Mouse (Mus musculus) hindbrain, embryonic 15.5 days (tissue): ENCODE data around the gene Son. TPM values are rescaled to one million over a fixed set of nuclear protein-coding genes. Genes with fewer than 3 reads are reported as not detected.
A peak's percentile ranks its signal among the peaks of the same experiment; 100 is the strongest.

Source experiments
- ATAC-seq: fragments of 200-750 bp; cut with Nextera tagmentation; 2 replicates; pipeline ENCODE4 v1.8.0; 2017; ENCODE audit warnings: low read depth, moderate number of reproducible peaks, moderate TSS enrichment; ENCODE audit not compliant: low FRiP score
- H3K27ac ChIP-seq: fragments of 300-500 bp; sonication (generic); replicated peaks from 2 replicates; pipeline ENCODE4 v1.5.1; 2015; ENCODE audit warnings: mild to moderate bottlenecking, inconsistent platforms
- H3K27me3 ChIP-seq: fragments of 300-500 bp; sonication (generic); 2 replicates; pipeline ENCODE4 v1.6.1; 2015; ENCODE audit warnings: control low read depth, inconsistent platforms
- H3K36me3 ChIP-seq: fragments of 300-500 bp; sonication (generic); 2 replicates; pipeline ENCODE4 v1.6.1; 2015; ENCODE audit warnings: control low read depth, inconsistent platforms
- H3K4me1 ChIP-seq: fragments of 300-500 bp; sonication (generic); replicated peaks from 2 replicates; pipeline ENCODE4 v1.6.1; 2015; ENCODE audit warnings: control low read depth, inconsistent platforms
- H3K4me2 ChIP-seq: fragments of 300-500 bp; sonication (generic); 2 replicates; pipeline ENCODE4 v1.6.1; 2015; ENCODE audit warnings: moderate library complexity, mild to moderate bottlenecking, inconsistent platforms
- H3K4me3 ChIP-seq: fragments of 300-500 bp; sonication (generic); 2 replicates; pipeline ENCODE4 v1.5.1; 2015; ENCODE audit warnings: mild to moderate bottlenecking, inconsistent platforms
- H3K9ac ChIP-seq: fragments of 300-500 bp; sonication (generic); 2 replicates; pipeline ENCODE4 v1.6.1; 2015; ENCODE audit warnings: inconsistent platforms
- H3K9me3 ChIP-seq: fragments of 300-500 bp; sonication (generic); 2 replicates; pipeline ENCODE4 v1.6.1; 2016; ENCODE audit warnings: control low read depth, inconsistent platforms
- WGBS: fragments of 180-500 bp; shearing (Covaris S2); methylation state at CpG from one replicate; pipeline ENCODE4 v1.1.7; 2015; 5-methylcytosine and 5-hydroxymethylcytosine counted together
- polyA plus RNA-seq: library from polyadenylated mRNA; unstranded; fragments of >200 nt; fragmentation: Nextera tagmentation; extraction: Ambion mirVana; gene quantifications from 2 replicates; pipeline ENCODE4 v1.2.1, GENCODE M21; 2015

Gene Son
- polyA plus RNA-seq, 1 experiment from 2014 or later = 110 TPM

DNA sequence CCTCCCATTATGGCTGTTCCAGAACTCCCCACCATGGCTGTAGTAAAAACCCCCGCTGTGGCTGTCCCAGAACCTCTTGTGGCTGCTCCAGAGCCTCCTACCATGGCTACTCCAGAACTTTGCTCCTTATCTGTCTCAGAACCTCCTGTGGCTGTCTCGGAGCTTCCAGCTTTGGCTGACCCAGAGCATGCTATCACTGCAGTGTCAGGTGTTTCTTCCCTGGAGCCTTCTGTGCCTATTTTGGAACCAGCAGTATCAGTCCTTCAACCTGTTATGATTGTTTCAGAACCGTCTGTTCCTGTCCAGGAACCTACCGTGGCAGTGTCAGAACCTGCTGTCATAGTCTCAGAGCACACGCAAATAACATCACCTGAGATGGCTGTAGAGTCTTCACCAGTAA is 11.2 kb downstream of the Son start:
- no peak for ATAC-seq
- Histone ChIP-seq H3K9me3 (no peaks in the 10 kb centered on the region), H3K36me3 (peaks cover 84% of the 10 kb centered on the region), H3K4me2 (no peak overlapping the region), H3K27ac (no peak overlapping the region), H3K27me3 (no peaks in the 10 kb centered on the region), H3K4me1 (peaks cover 10% of the 10 kb centered on the region; the same call in 1 of the 2 replicates), H3K9ac (no peak overlapping the region), H3K4me3 (no peak overlapping the region)
- 95% methylated on average over 5 of the region's 5 CpGs for WGBS

DNA sequence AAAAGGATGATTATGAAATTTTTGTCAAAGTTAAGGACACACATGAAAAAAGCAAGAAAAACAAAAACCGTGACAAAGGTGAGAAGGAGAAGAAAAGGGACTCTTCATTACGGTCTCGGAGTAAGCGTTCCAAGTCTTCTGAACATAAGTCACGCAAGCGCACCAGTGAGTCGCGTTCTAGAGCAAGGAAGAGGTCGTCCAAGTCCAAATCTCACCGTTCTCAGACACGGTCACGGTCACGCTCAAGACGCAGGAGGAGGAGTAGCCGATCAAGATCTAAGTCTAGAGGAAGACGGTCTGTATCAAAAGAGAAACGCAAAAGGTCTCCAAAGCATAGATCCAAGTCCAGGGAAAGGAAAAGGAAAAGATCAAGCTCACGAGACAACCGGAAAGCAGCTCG is 12.5 kb downstream of the Son start:
- Histone ChIP-seq H3K36me3 (peaks cover 89% of the 10 kb centered on the region), H3K4me2 (no peak overlapping the region), H3K9ac (no peak overlapping the region), H3K9me3 (no peaks in the 10 kb centered on the region), H3K27ac (no peak overlapping the region), H3K4me3 (no peak overlapping the region), H3K27me3 (no peaks in the 10 kb centered on the region), H3K4me1 (peaks cover 10% of the 10 kb centered on the region; the same call in 1 of the 2 replicates)
- ATAC-seq = no peak
- WGBS = 98% methylated on average over 20 of the region's 20 CpGs

DNA sequence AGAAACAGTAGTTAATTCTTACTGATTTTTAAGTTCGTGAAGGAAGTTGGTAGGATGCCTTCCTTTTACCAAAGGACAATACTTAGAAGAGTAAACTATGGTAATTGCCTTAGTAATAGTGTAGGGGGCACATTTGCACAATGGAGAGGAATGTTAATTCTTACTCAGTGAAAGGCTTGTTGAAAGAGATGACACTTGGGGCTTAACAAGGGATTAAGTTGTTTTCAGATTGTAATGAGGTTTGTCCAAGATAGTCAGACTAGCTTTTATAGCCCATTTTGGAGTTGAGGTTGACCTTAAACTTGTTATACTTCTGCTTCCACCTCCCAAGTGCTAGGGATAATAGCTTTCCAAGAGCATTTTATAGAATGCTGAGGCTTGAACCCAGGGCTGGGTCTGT is 14.1 kb downstream of the Son start:
- Histone ChIP-seq H3K9ac (no peak overlapping the region), H3K27ac (no peak overlapping the region), H3K4me3 (no peak overlapping the region), H3K27me3 (no peaks in the 10 kb centered on the region), H3K4me1 (peaks cover 10% of the 10 kb centered on the region; the same call in 1 of the 2 replicates), H3K9me3 (no peaks in the 10 kb centered on the region), H3K36me3 (peaks cover 89% of the 10 kb centered on the region), H3K4me2 (no peak overlapping the region)
- ATAC-seq = no peak
- 67% methylated on average over 1 of the region's 1 CpGs for WGBS

DNA sequence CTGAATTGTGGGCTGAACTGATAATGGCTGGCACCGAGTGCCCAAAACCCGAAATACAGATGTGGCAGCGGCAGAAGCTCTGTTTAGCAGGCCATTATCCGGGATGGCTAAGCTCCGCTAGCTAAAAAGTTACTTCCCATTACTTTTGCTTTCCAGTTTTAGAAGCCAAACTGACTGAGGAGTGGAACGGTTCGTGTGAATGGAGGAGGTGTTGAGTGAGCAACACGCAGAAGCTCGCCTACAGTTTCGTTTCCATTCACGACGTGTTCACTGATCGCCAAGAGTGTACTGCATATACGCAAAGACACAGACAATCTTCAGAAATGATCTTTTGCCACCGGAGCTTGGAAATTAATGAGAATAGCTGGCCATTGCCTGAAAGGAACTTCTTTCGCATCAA is 15.0 kb downstream of the Son start:
- no peak for ATAC-seq
- 95% methylated on average over 16 of the region's 16 CpGs for WGBS
- Histone ChIP-seq H3K27me3 (no peaks in the 10 kb centered on the region), H3K4me2 (no peak overlapping the region), H3K9ac (no peak overlapping the region), H3K36me3 (peaks cover 88% of the 10 kb centered on the region), H3K9me3 (no peaks in the 10 kb centered on the region), H3K4me3 (no peak overlapping the region), H3K4me1 (peaks cover 10% of the 10 kb centered on the region; the same call in 1 of the 2 replicates), H3K27ac (no peak overlapping the region)

DNA sequence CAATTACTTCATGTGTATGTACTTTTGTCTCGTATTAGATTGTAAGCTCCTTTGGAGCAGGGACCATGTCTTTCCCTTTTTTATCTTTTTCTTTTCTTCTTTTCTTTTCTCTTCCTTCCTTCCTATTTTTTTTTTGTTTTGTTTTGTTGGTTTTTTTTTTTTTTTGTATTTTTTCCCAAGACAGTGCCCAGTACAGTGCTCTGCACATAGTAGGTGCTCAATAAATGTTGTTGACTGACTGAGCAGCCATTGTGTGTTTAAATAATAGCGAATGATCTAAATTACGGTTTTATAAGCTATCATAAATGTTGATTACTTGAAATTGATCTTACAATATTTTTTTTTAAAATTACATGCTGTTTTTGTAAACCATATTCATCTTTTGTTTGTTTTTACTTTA is 16.5 kb downstream of the Son start:
- H3K4me3 ChIP-seq = no peak overlapping the region
- WGBS = 96% methylated on average over 3 of the region's 3 CpGs
- no peaks in the 10 kb centered on the region for H3K27me3 ChIP-seq
- peaks cover 10% of the 10 kb centered on the region; the same call in 1 of the 2 replicates for H3K4me1 ChIP-seq
- no peak overlapping the region for H3K4me2 ChIP-seq
- H3K36me3 ChIP-seq = peaks cover 83% of the 10 kb centered on the region
- H3K27ac ChIP-seq = no peak overlapping the region
- H3K9ac ChIP-seq = no peak overlapping the region
- ATAC-seq = no peak
- no peaks in the 10 kb centered on the region for H3K9me3 ChIP-seq

DNA sequence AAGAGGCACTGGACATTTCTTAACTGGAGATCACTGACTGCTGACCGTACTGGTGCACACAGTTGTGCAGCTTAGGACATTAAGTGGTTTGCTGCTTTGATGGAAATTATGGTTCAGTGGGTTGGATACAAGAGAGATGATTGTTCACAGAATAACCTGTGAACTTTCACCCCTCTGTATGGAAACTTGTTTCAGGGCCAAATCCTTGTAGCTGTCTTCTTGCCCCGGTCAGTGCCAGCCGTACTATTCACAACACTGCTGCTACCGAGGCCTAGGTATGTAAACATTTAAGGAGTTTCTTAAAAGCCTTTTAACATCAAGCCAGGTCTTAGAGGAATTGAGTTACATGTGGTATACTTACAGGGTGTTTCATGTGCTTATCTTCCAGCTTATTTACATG is 27.2 kb downstream of the Son start:
- H3K4me2 ChIP-seq = no peak overlapping the region
- no peak overlapping the region for H3K4me3 ChIP-seq
- H3K9ac ChIP-seq = no peak overlapping the region
- WGBS = 86% methylated on average over 4 of the region's 4 CpGs
- no peak for ATAC-seq
- no peaks in the 10 kb centered on the region for H3K9me3 ChIP-seq
- H3K4me1 ChIP-seq = no peaks in the 10 kb centered on the region
- peaks cover 77% of the 10 kb centered on the region for H3K36me3 ChIP-seq
- no peaks in the 10 kb centered on the region for H3K27me3 ChIP-seq
- H3K27ac ChIP-seq = no peak overlapping the region

DNA sequence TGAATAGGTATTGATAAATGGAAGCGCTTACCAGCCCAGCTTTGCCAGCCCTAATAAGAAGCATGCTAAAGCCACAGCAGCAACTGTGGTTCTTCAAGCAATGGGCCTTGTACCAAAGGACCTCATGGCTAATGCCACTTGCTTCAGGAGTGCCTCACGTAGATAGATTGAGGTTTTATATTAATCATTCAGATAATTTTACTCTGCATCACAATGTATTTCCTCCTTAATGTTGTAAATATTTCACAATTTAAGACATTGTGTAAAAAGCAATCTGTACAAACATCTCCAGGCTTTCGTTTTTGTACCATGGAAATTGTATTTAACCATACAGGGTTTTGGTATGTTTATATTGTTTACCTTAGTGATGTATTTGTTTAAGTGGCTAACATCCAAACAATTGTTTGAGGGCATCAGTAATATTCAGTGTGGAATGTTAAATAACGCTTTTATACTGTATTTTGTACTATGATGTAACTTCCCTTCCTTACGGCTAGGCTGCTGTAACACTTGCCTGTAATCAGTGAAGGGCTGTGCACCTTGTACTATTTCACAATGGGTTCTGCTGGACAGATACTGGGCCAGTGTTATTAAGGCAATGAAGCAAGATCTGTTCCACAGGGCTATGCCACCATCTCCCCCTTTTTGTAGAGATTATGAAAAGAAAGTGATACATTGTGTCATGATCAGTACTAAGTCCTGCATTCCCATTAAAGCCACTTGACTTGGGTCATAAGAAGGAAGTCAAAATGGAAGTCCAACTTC is 31.0 kb downstream of the Son start:
- ATAC-seq = no peak
- WGBS = 94% methylated on average over 5 of the region's 5 CpGs
- no peaks in the 10 kb centered on the region for H3K4me1 ChIP-seq
- H3K9ac ChIP-seq = no peak overlapping the region
- peaks cover 76% of the 10 kb centered on the region for H3K36me3 ChIP-seq
- no peak overlapping the region for H3K4me2 ChIP-seq
- H3K27me3 ChIP-seq = no peaks in the 10 kb centered on the region
- no peaks in the 10 kb centered on the region for H3K9me3 ChIP-seq
- no peak overlapping the region for H3K27ac ChIP-seq
- no peak overlapping the region for H3K4me3 ChIP-seq

DNA sequence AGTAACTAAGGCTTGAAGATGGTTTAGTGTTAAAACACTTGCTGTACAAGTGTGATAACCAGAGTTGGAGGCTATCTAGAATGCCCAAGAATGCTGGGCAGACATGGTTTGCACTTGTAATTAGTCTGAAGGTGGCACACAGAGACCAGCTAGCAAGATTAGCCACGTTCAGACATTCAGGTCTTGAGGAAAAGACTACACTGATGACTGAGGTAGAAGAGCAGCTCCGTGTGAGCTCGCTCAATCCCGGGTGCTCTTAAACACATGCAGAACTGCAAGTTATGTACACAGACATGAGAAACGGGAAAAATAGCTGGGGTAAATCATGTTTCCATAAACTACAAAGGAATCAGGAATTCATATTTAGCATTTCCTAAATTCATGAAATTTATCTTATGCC is 33.4 kb downstream of the Son start:
- 82% methylated on average over 5 of the region's 5 CpGs for WGBS

DNA sequence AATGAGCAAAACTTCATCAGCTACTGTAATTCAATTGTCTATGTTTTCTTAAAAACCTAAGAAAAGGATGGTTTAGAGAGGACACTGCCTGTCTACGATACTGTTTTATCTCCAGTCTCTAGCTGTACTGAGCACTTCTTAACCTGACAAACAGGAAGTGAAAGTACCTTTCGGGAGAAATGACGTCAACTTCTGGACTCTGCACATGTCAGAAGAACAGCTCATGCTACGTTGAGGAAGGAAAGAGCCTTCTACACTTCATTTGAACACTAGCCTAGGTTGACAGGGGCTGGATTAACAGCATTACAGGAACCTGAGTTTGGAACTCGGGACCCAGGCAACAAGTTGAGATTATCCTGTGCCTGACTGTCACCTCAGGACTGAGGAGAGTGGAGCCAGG is 38.2 kb downstream of the Son start:
- H3K4me2 ChIP-seq = no peak overlapping the region
- no peak overlapping the region for H3K27ac ChIP-seq
- peaks cover 49% of the 10 kb centered on the region for H3K36me3 ChIP-seq
- H3K4me3 ChIP-seq = no peak overlapping the region
- H3K4me1 ChIP-seq = peaks cover 22% of the 10 kb centered on the region
- H3K27me3 ChIP-seq = no peaks in the 10 kb centered on the region
- WGBS = 95% methylated on average over 5 of the region's 5 CpGs
- no peaks in the 10 kb centered on the region for H3K9me3 ChIP-seq
- ATAC-seq = no peak
- H3K9ac ChIP-seq = no peak overlapping the region

More for the DNA sequence above, 33.4 kb downstream of the Son start:
- Histone ChIP-seq H3K36me3 (peaks cover 82% of the 10 kb centered on the region), H3K4me2 (no peak overlapping the region), H3K4me3 (no peak overlapping the region), H3K4me1 (no peaks in the 10 kb centered on the region), H3K9me3 (no peaks in the 10 kb centered on the region), H3K9ac (no peak overlapping the region), H3K27me3 (no peaks in the 10 kb centered on the region), H3K27ac (no peak overlapping the region)
- ATAC-seq = no peak

DNA sequence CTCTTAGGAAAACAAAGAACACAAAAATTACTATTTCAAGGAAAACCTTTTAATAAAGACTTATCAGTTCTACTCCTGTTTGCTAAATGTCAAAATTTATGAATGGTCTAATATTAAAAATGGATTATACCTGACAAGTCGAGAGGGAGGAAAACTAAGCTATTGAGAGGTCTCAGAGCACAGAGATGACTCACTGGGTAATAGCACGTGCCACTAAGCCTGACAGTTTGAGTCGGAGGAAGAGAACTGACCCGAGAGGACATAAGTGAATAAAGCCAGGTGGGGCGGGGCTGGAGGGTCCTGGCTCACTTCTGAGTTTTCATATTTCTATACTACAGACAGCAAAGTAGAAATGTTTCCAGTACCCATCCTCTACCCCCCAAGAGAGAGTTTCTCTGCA is 39.1 kb downstream of the Son start:
- H3K9ac ChIP-seq = no peak overlapping the region
- 85% methylated on average over 5 of the region's 5 CpGs for WGBS
- H3K9me3 ChIP-seq = no peaks in the 10 kb centered on the region
- no peak overlapping the region for H3K27ac ChIP-seq
- peaks cover 48% of the 10 kb centered on the region for H3K36me3 ChIP-seq
- no peak for ATAC-seq
- H3K4me2 ChIP-seq = no peak overlapping the region
- peaks cover 22% of the 10 kb centered on the region for H3K4me1 ChIP-seq
- H3K27me3 ChIP-seq = no peaks in the 10 kb centered on the region
- H3K4me3 ChIP-seq = no peak overlapping the region

DNA sequence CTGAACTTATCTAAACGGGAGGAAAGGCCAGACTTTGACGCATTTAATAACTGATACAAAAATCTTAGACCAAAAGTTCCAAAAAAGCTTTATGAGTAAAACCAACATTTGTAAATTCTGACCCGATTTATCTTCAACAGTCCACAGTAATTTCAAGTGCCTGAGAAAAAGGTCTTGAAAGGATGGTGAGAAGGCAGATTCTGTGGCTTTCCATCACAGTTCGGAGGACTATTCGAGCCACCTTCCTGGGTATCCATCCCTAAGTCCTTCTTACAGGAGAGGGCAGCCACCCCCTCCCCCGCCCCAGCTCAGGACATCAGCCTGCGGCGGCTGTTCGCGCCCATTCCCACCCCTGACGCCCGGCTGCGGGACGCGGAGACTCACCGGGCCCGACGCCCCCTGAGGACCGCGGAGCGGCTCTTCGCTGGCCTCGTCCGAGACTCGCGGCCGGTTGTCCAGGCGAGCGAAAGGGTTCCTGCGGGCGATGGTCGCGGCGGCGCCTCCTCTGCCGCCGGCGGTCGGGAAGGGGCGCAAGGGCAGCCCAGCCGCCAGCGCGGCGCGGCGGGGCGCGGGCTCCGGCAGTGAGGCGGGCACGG is 40.8 kb downstream of the Son start:
- Histone ChIP-seq H3K4me3 (peak overlapping the region; percentile 97), H3K9me3 (no peaks in the 10 kb centered on the region), H3K27ac (peak overlapping the region; percentile 94), H3K36me3 (peaks cover 30% of the 10 kb centered on the region), H3K27me3 (no peaks in the 10 kb centered on the region), H3K4me2 (peak overlapping the region; percentile 93), H3K4me1 (peaks cover 22% of the 10 kb centered on the region), H3K9ac (peak overlapping the region; percentile 99)
- 2% methylated on average over 40 of the region's 51 CpGs for WGBS
- no peak for ATAC-seq

DNA sequence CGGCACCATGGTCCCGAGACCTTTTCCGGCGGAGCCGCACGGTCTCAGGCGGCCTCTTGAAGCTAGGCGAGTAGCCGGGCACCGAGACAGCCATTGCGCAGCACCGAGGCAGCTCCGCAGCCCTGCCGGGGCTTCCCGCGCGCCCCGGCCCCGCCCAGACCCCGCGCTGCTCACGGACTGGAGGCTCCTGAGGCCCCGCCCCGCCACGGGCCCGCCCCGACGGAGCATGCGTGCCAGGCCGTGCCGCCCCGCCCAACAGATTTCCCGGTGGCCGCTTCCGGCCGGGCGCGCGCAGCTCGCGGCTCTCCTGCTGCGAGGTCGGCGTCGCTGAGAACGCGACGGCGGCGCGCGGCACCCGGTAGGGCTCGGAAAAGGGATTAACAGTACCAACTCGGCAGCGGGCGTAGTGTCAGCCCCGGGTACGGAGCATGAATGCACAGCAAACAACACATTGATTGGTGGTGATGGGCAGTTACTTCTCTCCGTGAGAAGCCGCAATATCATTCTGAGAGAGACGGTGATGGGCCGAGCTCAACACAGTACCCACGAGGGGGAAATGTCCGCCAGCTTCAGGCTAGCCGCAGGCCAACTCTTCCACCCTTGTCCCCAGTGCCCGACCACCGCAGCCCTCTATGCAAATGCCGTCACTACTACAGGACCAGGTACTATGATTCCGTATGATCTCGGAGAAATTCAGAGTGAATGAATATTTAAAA is 41.5 kb downstream of the Son start, which contains the start of gene Donson:
Donson (minus strand) TSS at position 152 of the 716 bp plus-strand sequence.
- H3K9ac ChIP-seq = peak within 1 kb of the TSS; percentile 99
- peak within 1 kb of the TSS; percentile 97 for H3K4me3 ChIP-seq
- peaks cover 28% of the 10 kb centered on the region for H3K36me3 ChIP-seq
- peak within 1 kb of the TSS; percentile 94 for H3K27ac ChIP-seq
- no peaks in the 10 kb centered on the region for H3K9me3 ChIP-seq
- no peaks in the 10 kb centered on the region for H3K27me3 ChIP-seq
- H3K4me1 ChIP-seq = peaks cover 22% of the 10 kb centered on the region
- peak; percentile 99 for ATAC-seq
- 1% methylated on average over 58 of the region's 71 CpGs for WGBS
- peak within 1 kb of the TSS; percentile 93 for H3K4me2 ChIP-seq
